Mouse (Mus musculus) testis, adult 2 months (tissue): ENCODE data around the gene Cpxm2. TPM values are rescaled to one million over a fixed set of nuclear protein-coding genes. Genes with fewer than 3 reads are reported as not detected.

ENCODE experiments used
- H3K27ac ChIP-seq: fragments of 200-500 bp; 2 replicates; pipeline ENCODE4 v1.5.1; 2012; ENCODE audit warnings: low read depth, low read length; ENCODE audit not compliant: control insufficient read depth, insufficient read depth
- H3K27me3 ChIP-seq: fragments of 200-500 bp; 2 replicates; pipeline ENCODE4 v1.6.1; 2012; ENCODE audit warnings: mild to moderate bottlenecking, low read length, moderate library complexity; ENCODE audit not compliant: control insufficient read depth, insufficient read depth
- H3K36me3 ChIP-seq: fragments of 200-500 bp; 2 replicates; pipeline ENCODE4 v1.6.1; 2012; ENCODE audit warnings: mild to moderate bottlenecking, low read length; ENCODE audit not compliant: control insufficient read depth, insufficient read depth
- H3K4me1 ChIP-seq: fragments of 200-500 bp; 2 replicates; pipeline ENCODE4 v1.6.1; 2012; ENCODE audit warnings: low read length; ENCODE audit not compliant: control insufficient read depth, insufficient read depth
- H3K4me3 ChIP-seq: fragments of 200-500 bp; 2 replicates; pipeline ENCODE4 v1.5.1; 2012; ENCODE audit warnings: low read depth, mild to moderate bottlenecking, low read length, moderate library complexity, mixed read lengths; ENCODE audit not compliant: control insufficient read depth
- CTCF ChIP-seq: fragments of 200-500 bp; IDR thresholded peaks from 2 replicates; pipeline ENCODE4 v1.5.1; 2012; ENCODE audit warnings: low read depth, mild to moderate bottlenecking, inconsistent platforms, low read length, moderate library complexity; ENCODE audit not compliant: control insufficient read depth, insufficient read depth, insufficient replicate concordance
- POLR2A ChIP-seq: fragments of 200-500 bp; IDR thresholded peaks from 2 replicates; pipeline ENCODE4 v1.6.1; 2012; ENCODE audit warnings: low read depth, mild to moderate bottlenecking, inconsistent platforms, low read length, moderate library complexity; ENCODE audit not compliant: control insufficient read depth
- polyA plus RNA-seq: library from polyadenylated mRNA; depleted of rRNA; stranded (reverse); fragments of >200 nt; gene quantifications from 2 replicates; pipeline ENCODE4 v1.2.3, GENCODE M21; 2012

Gene Cpxm2
- polyA plus RNA-seq, 1 experiment, result 0.61 TPM

DNA sequence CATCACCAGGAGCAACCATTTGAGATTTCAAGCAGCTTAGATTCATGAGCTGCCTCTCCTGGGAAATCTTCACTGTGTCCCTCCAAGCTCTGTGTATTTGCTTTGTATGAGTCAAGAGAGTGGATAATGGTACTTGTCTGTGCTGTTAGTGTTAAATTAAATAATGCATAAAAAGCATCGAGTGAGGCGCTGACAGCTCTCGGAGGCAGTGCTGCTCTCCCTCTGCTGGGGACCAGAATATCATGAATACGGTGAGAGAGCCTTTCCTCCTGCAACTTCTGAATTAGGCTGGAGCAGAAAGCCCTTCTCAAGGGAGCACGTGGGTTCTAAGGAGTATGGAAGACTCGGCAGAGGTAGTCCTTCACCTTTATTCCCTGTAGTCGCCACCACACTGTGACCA lies 29.6 kb downstream of the Cpxm2 start:
- Histone ChIP-seq H3K36me3 (no peaks in the 10 kb centered on the region), H3K27me3 (no peaks in the 10 kb centered on the region), H3K27ac (no peak overlapping the region), H3K4me3 (no peak overlapping the region), H3K4me1 (no peaks in the 10 kb centered on the region)
- no peak for TF ChIP-seq CTCF
- no peak for TF ChIP-seq POLR2A

DNA sequence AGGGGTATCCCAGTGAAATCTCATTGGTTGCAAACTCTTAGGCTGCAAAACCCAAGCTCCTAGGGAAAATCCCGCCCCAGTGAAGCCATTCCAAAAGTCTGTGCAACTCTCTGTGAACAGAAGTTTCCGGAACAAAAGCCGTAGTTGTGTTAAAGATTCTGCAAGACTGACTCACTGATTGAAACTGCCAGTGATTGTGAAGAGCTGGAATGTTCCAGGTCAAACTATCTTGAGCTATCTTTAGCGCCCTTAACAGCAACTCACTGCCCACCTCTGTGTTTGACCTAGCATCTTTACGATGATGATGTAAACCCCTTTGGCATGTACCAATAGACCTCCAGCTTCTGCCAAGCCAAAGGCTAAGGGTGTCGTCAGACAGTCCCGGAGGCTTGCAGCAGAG lies 31.3 kb downstream of the Cpxm2 start:
- Histone ChIP-seq H3K36me3 (no peaks in the 10 kb centered on the region), H3K27me3 (no peaks in the 10 kb centered on the region), H3K27ac (no peak overlapping the region), H3K4me1 (no peaks in the 10 kb centered on the region), H3K4me3 (no peak overlapping the region)
- TF ChIP-seq CTCF, result no peak
- TF ChIP-seq POLR2A, result no peak

DNA sequence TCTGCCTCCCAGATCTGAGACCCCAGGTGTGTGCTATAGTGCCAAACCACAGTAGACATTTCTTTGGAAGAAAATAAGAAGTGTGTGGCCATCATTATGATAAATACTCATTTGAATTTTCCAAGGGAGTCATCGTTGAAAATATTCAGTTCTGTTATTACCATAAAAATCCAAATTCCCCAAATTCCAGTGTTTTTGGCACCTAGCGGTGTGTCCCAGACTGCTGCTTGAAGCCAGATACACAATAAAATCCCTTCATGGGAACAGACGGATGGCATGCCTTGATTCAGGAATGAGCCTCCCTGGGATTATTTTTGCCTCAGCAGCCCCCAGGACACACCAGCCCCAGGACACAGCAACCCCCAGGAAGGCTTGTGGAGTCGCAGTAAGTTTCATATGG lies 34.7 kb downstream of the Cpxm2 start:
- H3K4me1 ChIP-seq, result no peaks in the 10 kb centered on the region
- no peak overlapping the region for H3K4me3 ChIP-seq
- no peaks in the 10 kb centered on the region for H3K36me3 ChIP-seq
- TF ChIP-seq CTCF, result no peak
- no peak for TF ChIP-seq POLR2A
- H3K27ac ChIP-seq, result no peak overlapping the region
- H3K27me3 ChIP-seq, result no peaks in the 10 kb centered on the region

DNA sequence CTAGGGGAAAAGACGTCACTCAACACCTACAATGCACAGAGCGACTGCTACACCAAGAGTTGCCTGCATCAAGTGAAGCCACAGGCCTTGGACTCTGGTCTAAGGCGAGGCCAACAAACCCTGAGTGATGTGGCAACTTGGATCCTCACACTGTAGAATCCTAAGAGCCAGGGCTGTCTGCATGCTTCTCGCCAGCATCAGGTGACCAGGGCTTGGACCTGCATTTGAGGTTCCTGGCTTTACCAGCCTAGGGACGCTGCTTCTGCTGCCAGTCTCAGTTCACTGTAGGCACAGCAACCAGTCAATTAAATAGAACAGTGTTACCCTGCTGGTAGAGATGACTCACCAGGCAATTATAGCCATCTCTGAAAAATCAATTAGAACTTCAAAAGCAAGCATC lies 42.8 kb downstream of the Cpxm2 start:
- TF ChIP-seq POLR2A, result no peak
- no peak for TF ChIP-seq CTCF
- Histone ChIP-seq H3K4me1 (no peaks in the 10 kb centered on the region), H3K27ac (no peak overlapping the region), H3K4me3 (no peak overlapping the region), H3K36me3 (no peaks in the 10 kb centered on the region), H3K27me3 (no peaks in the 10 kb centered on the region)

DNA sequence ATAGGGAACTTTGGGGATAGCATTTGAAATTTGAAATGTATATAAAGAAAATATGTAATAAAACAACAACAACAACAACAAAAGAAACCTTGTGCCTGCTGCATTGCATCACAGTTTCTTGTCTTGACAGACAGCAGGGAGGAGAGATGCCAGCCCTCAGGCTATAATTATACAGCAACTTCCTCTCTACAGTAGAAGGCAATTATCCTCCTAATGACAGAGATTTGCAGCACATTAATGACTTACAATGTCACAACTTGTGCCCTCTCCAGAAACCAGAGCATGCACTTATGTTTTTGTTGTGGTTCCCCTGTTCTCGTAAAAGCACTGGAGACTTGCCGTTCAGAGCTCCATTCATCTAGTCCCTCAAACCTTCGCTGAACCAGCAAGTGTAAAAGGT lies 44.2 kb downstream of the Cpxm2 start:
- Histone ChIP-seq H3K27ac (no peak overlapping the region), H3K36me3 (no peaks in the 10 kb centered on the region), H3K27me3 (no peaks in the 10 kb centered on the region), H3K4me3 (no peak overlapping the region), H3K4me1 (no peaks in the 10 kb centered on the region)
- TF ChIP-seq CTCF (no peak), POLR2A (no peak)

DNA sequence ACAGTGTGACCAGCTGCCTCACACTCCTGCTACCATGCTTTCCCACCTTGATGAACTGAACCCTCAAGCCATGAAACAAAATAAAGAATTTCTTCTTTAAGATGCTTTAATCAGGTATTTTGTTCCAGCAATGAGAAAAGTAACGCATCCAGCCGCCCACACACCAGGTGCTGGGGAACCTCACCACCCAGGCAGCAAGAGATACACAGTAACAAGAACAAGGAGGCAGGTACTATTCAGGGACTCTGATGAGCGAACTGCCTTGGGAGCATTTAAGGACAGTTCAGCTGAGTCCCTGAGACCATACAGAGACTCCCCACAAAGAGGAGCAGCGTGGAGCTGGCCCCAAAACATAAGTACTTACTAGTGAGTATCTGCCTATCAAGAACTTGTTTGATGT lies 47.6 kb downstream of the Cpxm2 start:
- H3K27ac ChIP-seq, result no peak overlapping the region
- no peak for TF ChIP-seq CTCF
- TF ChIP-seq POLR2A, result no peak

DNA sequence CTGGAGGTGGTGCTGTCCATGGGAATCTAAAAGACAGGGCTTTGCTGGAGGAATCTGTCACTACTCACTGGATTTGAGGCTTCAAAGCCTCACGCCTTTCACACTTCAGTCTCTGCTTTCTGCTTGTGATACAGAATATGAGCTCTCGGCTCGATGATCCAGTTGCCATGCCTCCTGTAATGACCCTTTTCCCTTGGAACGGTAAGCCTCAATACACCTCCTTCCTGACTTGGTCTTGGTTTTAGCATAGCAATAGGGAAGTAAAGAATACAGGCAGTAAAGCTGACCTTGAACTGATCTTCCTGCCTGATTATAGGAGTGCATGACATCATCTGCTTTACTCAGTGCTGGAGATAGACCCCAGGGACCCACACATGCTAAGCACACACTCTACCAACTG lies 49.2 kb downstream of the Cpxm2 start:
- TF ChIP-seq CTCF, result no peak
- TF ChIP-seq POLR2A, result no peak
- no peaks in the 10 kb centered on the region for H3K4me1 ChIP-seq
- H3K27ac ChIP-seq, result no peak overlapping the region
- H3K27me3 ChIP-seq, result no peaks in the 10 kb centered on the region
- H3K4me3 ChIP-seq, result no peak overlapping the region
- no peaks in the 10 kb centered on the region for H3K36me3 ChIP-seq

More for the DNA sequence above, 47.6 kb downstream of the Cpxm2 start:
- Histone ChIP-seq H3K4me1 (no peaks in the 10 kb centered on the region), H3K4me3 (no peak overlapping the region), H3K27me3 (no peaks in the 10 kb centered on the region), H3K36me3 (no peaks in the 10 kb centered on the region)

DNA sequence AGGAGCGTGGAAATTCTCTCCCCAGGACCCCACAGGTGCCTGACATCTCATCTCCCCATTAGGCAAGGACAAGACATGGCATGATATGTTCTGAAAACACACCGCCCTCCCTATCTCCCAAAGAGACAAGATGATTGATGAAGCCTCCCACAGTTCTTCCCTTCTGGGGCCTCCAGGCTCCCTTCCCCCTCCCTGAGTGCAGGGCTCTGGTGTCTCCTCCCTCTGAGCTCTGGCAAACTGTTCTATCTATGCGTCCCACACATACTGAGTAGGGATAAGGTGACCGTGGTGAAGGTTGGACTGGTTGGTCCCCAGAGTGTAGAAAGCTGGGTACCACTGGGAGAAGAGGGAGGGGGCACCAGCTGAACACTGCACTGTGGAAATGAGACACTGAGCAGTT lies 56.1 kb downstream of the Cpxm2 start:
- no peak for TF ChIP-seq POLR2A
- TF ChIP-seq CTCF, result no peak
- Histone ChIP-seq H3K27ac (no peak overlapping the region), H3K36me3 (no peaks in the 10 kb centered on the region), H3K4me3 (no peak overlapping the region), H3K27me3 (no peaks in the 10 kb centered on the region), H3K4me1 (no peaks in the 10 kb centered on the region)
